Mouse (Mus musculus): ENCODE data around the gene Gm5538. TPM values are rescaled to one million over a fixed set of nuclear protein-coding genes. Genes with fewer than 3 reads are reported as not detected.

Gm5538 gene
- not detected for polyA plus RNA-seq (2017; shearing (Covaris generic))

- no peak for ATAC-seq
Measured at GRCm38 (mm10) chr3:59729490-59729889, at the start of gene Gm5538. Gene Gm5538, plus strand, starts transcription at chr3:59729790.

GRCm38 (mm10) chr3:59697391-59697790 is 32.2 kb upstream of the Gm5538 start:
- peak; percentile 78 for ATAC-seq

GRCm38 (mm10) chr3:59702614-59703110 is 26.9 kb upstream of the Gm5538 start:
- ATAC-seq, result peak; percentile 51

GRCm38 (mm10) chr3:59739866-59740265 is 10.3 kb downstream of the Gm5538 start:
- ATAC-seq, result no peak

- no peak for ATAC-seq
Measured at GRCm38 (mm10) chr3:59744181-59744580, 14.6 kb downstream of the Gm5538 start.

Other genes starting within 250 kb of the Gm5538 start
- gene Gm8298, start 131.3 kb downstream of the Gm5538 start, polyA plus RNA-seq (2017; shearing (Covaris generic)), result not detected
- not detected for gene C130079G13Rik, start 195.4 kb downstream of the Gm5538 start, polyA plus RNA-seq (2017; shearing (Covaris generic))